ENCODE assay signal across 19 mouse cellular contexts in genomic region chr6:91862848-91863247, GRCm38 (mm10). TPM values are rescaled to one million over a fixed set of nuclear protein-coding genes. Genes with fewer than 3 reads are reported as not detected.
"Had no signal": no experiment of that assay in that cellular context is flagged by ENCODE, and none has a peak within 500 bp of the region (broad histone marks: within the 10 kb centered on the region; RNA-seq: fewer than 3 reads in every experiment).

No protein-coding gene starts in this region.

- H3K36me3 ChIP-seq: kidney, embryonic 15.5 days; limb, embryonic 12.5 days; limb, embryonic 15.5 days; midbrain, embryonic 12.5 days; stomach, embryonic 15.5 days had no signal

- DNase-seq: kidney, adult 8-10 months; kidney, postnatal 10 days; kidney, postnatal 36 days; liver, postnatal 0 days; lung, embryonic 14.5 days; right cerebral cortex, postnatal 25 days; spleen, adult 18-20 months; thymus, postnatal 25 days had no signal

- H3K9ac ChIP-seq: kidney, embryonic 15.5 days; limb, embryonic 12.5 days; limb, embryonic 15.5 days; liver, embryonic 14.5 days; liver, postnatal 0 days; lung, embryonic 14.5 days; midbrain, embryonic 12.5 days; stomach, embryonic 15.5 days had no signal

- H3K9me3 ChIP-seq: kidney, embryonic 15.5 days; limb, embryonic 15.5 days; midbrain, embryonic 12.5 days; stomach, embryonic 15.5 days had no signal

- ATAC-seq: liver, postnatal 0 days; lung, postnatal 0 days; midbrain, embryonic 16.5 days had no signal

- H3K4me3 ChIP-seq: kidney, embryonic 15.5 days; limb, embryonic 12.5 days; limb, embryonic 15.5 days; midbrain, embryonic 12.5 days; stomach, embryonic 15.5 days had no signal

- H3K27me3 ChIP-seq: limb, embryonic 15.5 days; midbrain, embryonic 12.5 days had no signal

- H3K4me2 ChIP-seq: kidney, embryonic 15.5 days; limb, embryonic 12.5 days; limb, embryonic 15.5 days; liver, embryonic 11.5 days; lung, embryonic 14.5 days; midbrain, embryonic 12.5 days; stomach, embryonic 15.5 days had no signal

- H3K27ac ChIP-seq: kidney, embryonic 15.5 days; limb, embryonic 12.5 days; limb, embryonic 15.5 days; liver, embryonic 14.5 days; macrophage; midbrain, embryonic 12.5 days; stomach, embryonic 15.5 days had no signal

- H3K4me1 ChIP-seq: kidney, embryonic 15.5 days; limb, embryonic 12.5 days; limb, embryonic 15.5 days; midbrain, embryonic 12.5 days; stomach, embryonic 15.5 days had no signal

RNA-seq across cellular contexts. Expression of gene Grip2, which starts 35.8 kb away (rescaled TPM):
- total RNA-seq: megakaryocyte, adult 5-6 weeks had no signal
- polyA plus RNA-seq: liver, postnatal 0 days; macrophage had no signal
